Mouse (Mus musculus): ENCODE measurements at regions not wholly inside any gene's neighbourhood (a gene's known extent, or its start where the extent isn't known, plus 50 kb on each side); places are given as distances from the start of the nearest gene placed in this dataset.

GRCm38 (mm10) chr2:56227476-56227875, 791.7 kb downstream of the Kcnj3 start:
- Histone ChIP-seq H3K4me2 (replicated peaks; ENCODE audit: low read depth, low read length) (no peak overlapping the region), H3K27me3 (replicated peaks; ENCODE audit: insufficient read depth, low read length) (no peaks in the 10 kb centered on the region), H3K36me3 (ENCODE audit: insufficient read depth, low read length) (no peaks in the 10 kb centered on the region), H3K9ac (replicated peaks; ENCODE audit: low read depth) (no peak overlapping the region), H3K4me1 (ENCODE audit: insufficient read depth, low read depth, low read length) (no peaks in the 10 kb centered on the region), H3K27ac (ENCODE audit: low read length) (no peak overlapping the region), H3K4me3 (ENCODE audit: low read depth, low read length) (no peak overlapping the region), H3K9me3 (ENCODE audit: low read length) (no peaks in the 10 kb centered on the region)
- WGBS, result 59% methylated on average over 7 of the region's 7 CpGs
- TF ChIP-seq CTCF (IDR thresholded peaks at IDR 0.05) (no peak), EP300 (IDR thresholded peaks at IDR 0.05) (no peak)
- ATAC-seq, result no peak
- DNase-seq (ENCODE audit: low spot score), result no peak

GRCm38 (mm10) chr2:56233042-56233441, 797.3 kb downstream of the Kcnj3 start:
- H3K4me3 ChIP-seq (ENCODE audit: low read depth, low read length), result no peak overlapping the region
- H3K27ac ChIP-seq (ENCODE audit: low read length), result no peak overlapping the region
- no peak overlapping the region for H3K4me2 ChIP-seq (replicated peaks; ENCODE audit: low read depth, low read length)
- no peak overlapping the region for H3K9ac ChIP-seq (replicated peaks; ENCODE audit: low read depth)
- no peaks in the 10 kb centered on the region for H3K9me3 ChIP-seq (ENCODE audit: low read length)
- no peak for DNase-seq (ENCODE audit: low spot score)
- no peak for ATAC-seq
- no peaks in the 10 kb centered on the region for H3K36me3 ChIP-seq (ENCODE audit: insufficient read depth, low read length)
- TF ChIP-seq CTCF (IDR thresholded peaks at IDR 0.05) (no peak), EP300 (IDR thresholded peaks at IDR 0.05) (no peak)
- WGBS, result 54% methylated on average over 1 of the region's 1 CpGs
- no peaks in the 10 kb centered on the region for H3K27me3 ChIP-seq (replicated peaks; ENCODE audit: insufficient read depth, low read length)
- no peaks in the 10 kb centered on the region for H3K4me1 ChIP-seq (ENCODE audit: insufficient read depth, low read depth, low read length)

GRCm38 (mm10) chr2:56257044-56257954, 821.5 kb downstream of the Kcnj3 start:
- Histone ChIP-seq H3K9ac (replicated peaks; ENCODE audit: low read depth) (no peak overlapping the region), H3K27ac (ENCODE audit: low read length) (no peak overlapping the region), H3K27me3 (replicated peaks; ENCODE audit: insufficient read depth, low read length) (no peaks in the 10 kb centered on the region), H3K9me3 (ENCODE audit: low read length) (no peaks in the 10 kb centered on the region), H3K4me1 (ENCODE audit: insufficient read depth, low read depth, low read length) (no peaks in the 10 kb centered on the region), H3K4me2 (replicated peaks; ENCODE audit: low read depth, low read length) (no peak overlapping the region), H3K36me3 (ENCODE audit: insufficient read depth, low read length) (no peaks in the 10 kb centered on the region), H3K4me3 (ENCODE audit: low read depth, low read length) (no peak overlapping the region)
- no peak for ATAC-seq
- TF ChIP-seq EP300 (IDR thresholded peaks at IDR 0.05), result no peak
- TF ChIP-seq CTCF (IDR thresholded peaks at IDR 0.05), result no peak
- 67% methylated on average over 10 of the region's 10 CpGs for WGBS
- DNase-seq (ENCODE audit: low spot score), result no peak

GRCm38 (mm10) chr2:56304920-56305319, 818.9 kb downstream of the Nr4a2 start:
- TF ChIP-seq CTCF (IDR thresholded peaks at IDR 0.05) (no peak), EP300 (IDR thresholded peaks at IDR 0.05) (no peak)
- Histone ChIP-seq H3K27me3 (replicated peaks; ENCODE audit: insufficient read depth, low read length) (no peaks in the 10 kb centered on the region), H3K4me3 (ENCODE audit: low read depth, low read length) (no peak overlapping the region), H3K27ac (ENCODE audit: low read length) (no peak overlapping the region), H3K9ac (replicated peaks; ENCODE audit: low read depth) (no peak overlapping the region), H3K36me3 (ENCODE audit: insufficient read depth, low read length) (no peaks in the 10 kb centered on the region), H3K9me3 (ENCODE audit: low read length) (no peaks in the 10 kb centered on the region), H3K4me1 (ENCODE audit: insufficient read depth, low read depth, low read length) (no peaks in the 10 kb centered on the region), H3K4me2 (replicated peaks; ENCODE audit: low read depth, low read length) (no peak overlapping the region)
- DNase-seq (ENCODE audit: low spot score) (no peak), ATAC-seq (no peak)
- WGBS, result 65% methylated on average over 2 of the region's 2 CpGs

GRCm38 (mm10) chr2:56321692-56322091, 802.1 kb downstream of the Nr4a2 start:
- 70% methylated on average over 7 of the region's 7 CpGs for WGBS
- Histone ChIP-seq H3K27ac (ENCODE audit: low read length) (no peak overlapping the region), H3K9me3 (ENCODE audit: low read length) (no peaks in the 10 kb centered on the region), H3K36me3 (ENCODE audit: insufficient read depth, low read length) (no peaks in the 10 kb centered on the region), H3K4me3 (ENCODE audit: low read depth, low read length) (no peak overlapping the region), H3K27me3 (replicated peaks; ENCODE audit: insufficient read depth, low read length) (no peaks in the 10 kb centered on the region), H3K4me2 (replicated peaks; ENCODE audit: low read depth, low read length) (no peak overlapping the region), H3K4me1 (ENCODE audit: insufficient read depth, low read depth, low read length) (no peaks in the 10 kb centered on the region), H3K9ac (replicated peaks; ENCODE audit: low read depth) (no peak overlapping the region)
- no peak for DNase-seq (ENCODE audit: low spot score)
- no peak for ATAC-seq
- TF ChIP-seq CTCF (IDR thresholded peaks at IDR 0.05) (no peak), EP300 (IDR thresholded peaks at IDR 0.05) (no peak)

- 81% methylated on average over 5 of the region's 5 CpGs for WGBS
- no peak for TF ChIP-seq CTCF (IDR thresholded peaks at IDR 0.05)
- no peak for TF ChIP-seq EP300 (IDR thresholded peaks at IDR 0.05)
- no peaks in the 10 kb centered on the region for H3K27me3 ChIP-seq (replicated peaks; ENCODE audit: insufficient read depth, low read length)
Measured at GRCm38 (mm10) chr2:56322508-56322907, 801.3 kb downstream of the Nr4a2 start.

More at GRCm38 (mm10) chr2:56322508-56322907, 801.3 kb downstream of the Nr4a2 start:
- ATAC-seq (no peak), DNase-seq (ENCODE audit: low spot score) (no peak)
- Histone ChIP-seq H3K36me3 (ENCODE audit: insufficient read depth, low read length) (no peaks in the 10 kb centered on the region), H3K4me2 (replicated peaks; ENCODE audit: low read depth, low read length) (no peak overlapping the region), H3K9me3 (ENCODE audit: low read length) (no peaks in the 10 kb centered on the region), H3K27ac (ENCODE audit: low read length) (no peak overlapping the region), H3K4me1 (ENCODE audit: insufficient read depth, low read depth, low read length) (no peaks in the 10 kb centered on the region), H3K4me3 (ENCODE audit: low read depth, low read length) (no peak overlapping the region), H3K9ac (replicated peaks; ENCODE audit: low read depth) (no peak overlapping the region)
